Mouse (Mus musculus): ENCODE results near the gene Spns3. TPM values are rescaled to one million over a fixed set of nuclear protein-coding genes. Genes with fewer than 3 reads are reported as not detected.

The Spns3 gene
- total and polyA plus RNA-seq, 3 experiments: 5.2 to 12.7 TPM; not detected in 1

DNA sequence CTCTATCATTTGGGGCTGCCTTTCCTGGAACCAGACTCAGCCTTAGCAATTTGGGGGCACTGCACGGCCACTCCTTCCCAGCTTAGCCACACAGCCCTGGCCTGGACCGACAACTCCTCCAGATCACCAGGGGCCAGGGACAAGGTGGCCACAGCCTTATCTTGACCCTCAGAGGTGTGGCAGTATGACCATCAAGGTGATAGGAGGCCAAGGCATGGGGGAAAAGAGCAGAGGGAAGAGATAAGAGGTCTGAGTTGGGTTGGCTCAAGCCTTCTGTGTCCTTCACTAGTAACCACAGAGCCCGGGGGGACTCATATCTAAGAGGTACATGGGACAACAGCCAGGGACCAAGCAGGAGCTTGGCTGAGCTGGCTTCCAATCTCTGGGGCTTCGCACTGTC, 68.4 kb downstream of the Spns3 start:
- H3K79me2 ChIP-seq (ENCODE audit: control insufficient read depth, insufficient read depth, low read length, poor library complexity): no peaks in the 10 kb centered on the region
- no peak overlapping the region for H3K9ac ChIP-seq (ENCODE audit: control insufficient read depth, low read depth, low read length, poor library complexity, severe bottlenecking)
- peaks cover 0 to 5% of the 10 kb centered on the region in 2 experiments; a peak in 2 of 4 replicates for H3K36me3 ChIP-seq (ENCODE audit: control insufficient read depth in 1 of 2, insufficient read depth in 2 of 2, low read length in 2 of 2)
- H3K4me1 ChIP-seq (ENCODE audit: control insufficient read depth in 1 of 2, insufficient read depth in 2 of 2, low read length in 2 of 2): peaks cover 0 to 27% of the 10 kb centered on the region in 2 experiments; a peak in 3 of 4 replicates
- no peaks in the 10 kb centered on the region for H3K9me3 ChIP-seq (replicated peaks; ENCODE audit: insufficient read depth, low read length)
- no peaks in the 10 kb centered on the region for H3K27me3 ChIP-seq (ENCODE audit: control insufficient read depth in 1 of 2, insufficient read depth in 2 of 2, low read length in 2 of 2)
- TF ChIP-seq EP300 (IDR thresholded peaks at IDR 0.05; ENCODE audit: low read depth in 1 of 2, low read length in 2 of 2) (peak; percentile 31 to 57; a peak in 2 of 4 replicates), GATA1 (IDR thresholded peaks at IDR 0.05; ENCODE audit: low read depth, low read length) (peak; percentile 46; the same call in 1 of the 2 replicates), BHLHE40 (IDR thresholded peaks at IDR 0.05; ENCODE audit: borderline replicate concordance, low read depth, low read length) (no peak), MYC (IDR thresholded peaks at IDR 0.05; ENCODE audit: low read depth, low read length) (no peak), USF1 (IDR thresholded peaks at IDR 0.05; ENCODE audit: low read depth, low read length) (no peak), TAL1 (IDR thresholded peaks at IDR 0.05; ENCODE audit: low read length) (peak; percentile 65)
- H3K27ac ChIP-seq (ENCODE audit: control insufficient read depth, low read depth, low read length): no peak overlapping the region
- no peak for DNase-seq (ENCODE audit: low read depth, low spot score)
- no peak overlapping the region for H3K4me3 ChIP-seq (ENCODE audit: control insufficient read depth in 1 of 2, insufficient read depth in 1 of 2, low read depth in 2 of 2, low read length in 2 of 2)

DNA sequence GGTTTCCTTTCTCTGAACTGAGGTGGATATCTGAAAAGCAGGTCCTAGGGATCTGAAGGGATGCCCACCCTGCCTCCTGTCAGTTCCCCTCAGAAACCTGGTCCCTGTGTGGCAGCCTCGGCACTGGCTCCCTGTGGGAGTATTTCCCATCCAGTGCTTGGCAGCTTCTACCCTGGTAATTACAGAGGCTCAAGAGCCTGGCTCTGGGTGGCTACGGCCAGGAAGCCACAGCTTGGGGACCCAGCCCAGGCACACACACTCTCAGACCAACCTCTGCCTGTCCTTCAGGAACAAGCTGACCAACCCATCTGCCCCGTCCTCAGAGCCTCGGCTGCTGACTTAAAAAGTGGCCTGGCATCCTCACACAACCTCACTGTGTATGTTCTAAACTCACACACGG, 69.0 kb downstream of the Spns3 start:
- H3K9me3 ChIP-seq (replicated peaks; ENCODE audit: insufficient read depth, low read length): no peaks in the 10 kb centered on the region
- peaks cover 2 to 32% of the 10 kb centered on the region in 2 experiments; a peak in 3 of 4 replicates for H3K4me1 ChIP-seq (ENCODE audit: control insufficient read depth in 1 of 2, insufficient read depth in 2 of 2, low read length in 2 of 2)
- no peak overlapping the region for H3K4me3 ChIP-seq (ENCODE audit: control insufficient read depth in 1 of 2, insufficient read depth in 1 of 2, low read depth in 2 of 2, low read length in 2 of 2)
- TF ChIP-seq MAFK (IDR thresholded peaks at IDR 0.05; ENCODE audit: borderline replicate concordance, low read depth, low read length) (no peak), USF1 (IDR thresholded peaks at IDR 0.05; ENCODE audit: low read depth, low read length) (no peak), TAL1 (IDR thresholded peaks at IDR 0.05; ENCODE audit: low read length) (no peak), ZMIZ1 (IDR thresholded peaks at IDR 0.05; ENCODE audit: low read depth, low read length) (no peak), CHD1 (IDR thresholded peaks at IDR 0.05; ENCODE audit: low read depth, low read length) (no peak), ETS1 (IDR thresholded peaks at IDR 0.05; ENCODE audit: low read depth, low read length) (no peak), MAZ (IDR thresholded peaks at IDR 0.05; ENCODE audit: low read depth, low read length) (no peak), TCF12 (IDR thresholded peaks at IDR 0.05; ENCODE audit: low read depth, low read length) (no peak), NELFE (IDR thresholded peaks at IDR 0.05; ENCODE audit: low read depth, low read length) (no peak), SMC3 (IDR thresholded peaks at IDR 0.05; ENCODE audit: low read depth, low read length) (no peak), USF2 (IDR thresholded peaks at IDR 0.05; ENCODE audit: borderline replicate concordance in 1 of 2, insufficient read depth in 1 of 2, low read depth in 1 of 2, low read length in 2 of 2) (no peak), POLR2AphosphoS2 (IDR thresholded peaks at IDR 0.05; ENCODE audit: low read length) (no peak), NRF1 (IDR thresholded peaks at IDR 0.05; ENCODE audit: insufficient read depth, low read depth, low read length, poor library complexity, severe bottlenecking) (no peak), MXI1 (IDR thresholded peaks at IDR 0.05; ENCODE audit: low read depth, low read length) (no peak), E2F4 (IDR thresholded peaks at IDR 0.05; ENCODE audit: borderline replicate concordance, low read depth, low read length) (no peak), TBP (IDR thresholded peaks at IDR 0.05; ENCODE audit: low read depth, low read length) (no peak), ZKSCAN1 (IDR thresholded peaks at IDR 0.05; ENCODE audit: low read depth, low read length) (no peak), MAX (IDR thresholded peaks at IDR 0.05; ENCODE audit: low read length) (no peak)
- H3K27me3 ChIP-seq (ENCODE audit: control insufficient read depth in 1 of 2, insufficient read depth in 2 of 2, low read length in 2 of 2): no peaks in the 10 kb centered on the region
- H3K9ac ChIP-seq (ENCODE audit: control insufficient read depth, low read depth, low read length, poor library complexity, severe bottlenecking): no peak overlapping the region
- peaks cover 0 to 5% of the 10 kb centered on the region in 2 experiments; a peak in 2 of 4 replicates for H3K36me3 ChIP-seq (ENCODE audit: control insufficient read depth in 1 of 2, insufficient read depth in 2 of 2, low read length in 2 of 2)
- H3K27ac ChIP-seq (ENCODE audit: control insufficient read depth, low read depth, low read length): no peak overlapping the region
- DNase-seq (ENCODE audit: low read depth, low spot score): no peak
- no peaks in the 10 kb centered on the region for H3K79me2 ChIP-seq (ENCODE audit: control insufficient read depth, insufficient read depth, low read length, poor library complexity)

All from MEL (cell line).